Mouse (Mus musculus): Measurements from ENCODE around the gene Mmp23. TPM values are rescaled to one million over a fixed set of nuclear protein-coding genes. Genes with fewer than 3 reads are reported as not detected.
"Not testable (repeated sequence)": the region's sequence is repeated elsewhere in the genome, so short reads cannot be mapped to it uniquely, and the experiment has no call there.

The Mmp23 gene
- total RNA-seq, 2 experiments from 2014 or later, result 2.5 to 2.9 TPM

DNA sequence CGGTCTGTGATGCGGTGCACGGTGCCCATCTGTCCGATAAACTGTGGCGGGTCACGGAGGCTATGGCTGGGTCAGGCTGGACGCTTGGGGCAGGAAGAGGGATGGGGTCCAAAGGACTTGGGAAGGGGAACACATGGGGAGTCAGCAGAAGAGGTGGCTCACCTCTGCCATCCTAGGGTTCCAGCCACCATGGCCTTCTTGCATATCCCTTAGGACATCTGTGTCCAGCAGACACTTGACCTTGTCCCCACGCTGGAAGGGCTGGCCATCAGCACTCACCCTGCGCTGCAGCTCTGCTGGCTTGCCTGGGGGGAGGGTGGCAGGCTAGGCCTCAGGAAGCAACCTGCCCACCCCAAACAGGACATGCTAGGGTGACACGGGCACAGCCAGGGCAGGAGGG lies 5.8 kb upstream of the Mmp23 start:
- intact Hi-C loops (cut with DNase I), result no loop called here
- DNase-seq (ENCODE audit: low spot score in 2 of 2), result no peak

DNA sequence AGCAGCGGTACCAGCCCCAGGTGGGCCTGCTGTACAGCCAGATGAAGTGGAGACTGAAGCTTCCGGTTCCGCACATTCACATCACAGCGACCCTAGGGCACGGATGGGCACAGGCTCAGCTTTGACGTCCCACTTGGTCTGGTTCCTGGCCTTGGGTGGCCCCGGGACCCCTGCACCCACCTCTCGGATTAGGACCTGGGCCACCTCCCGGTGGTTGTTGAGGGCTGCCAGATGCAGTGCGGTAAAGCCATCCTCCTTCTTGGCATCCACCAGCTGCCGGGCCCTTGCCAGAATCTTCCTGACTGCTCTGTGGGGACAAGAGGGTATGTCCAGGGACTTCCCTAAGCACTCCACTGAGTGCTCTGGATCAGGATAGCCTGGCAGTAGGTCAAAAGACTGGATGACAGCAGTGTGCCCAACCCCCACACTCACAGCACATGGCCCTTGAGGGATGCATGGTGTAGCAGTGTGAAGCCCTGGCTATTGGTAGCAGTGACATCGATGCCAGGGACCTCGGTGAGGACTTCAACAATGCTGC lies 3.1 kb upstream of the Mmp23 start:
- no peak for DNase-seq (ENCODE audit: low spot score in 2 of 2)
- intact Hi-C loops (cut with DNase I), result no loop called here

DNA sequence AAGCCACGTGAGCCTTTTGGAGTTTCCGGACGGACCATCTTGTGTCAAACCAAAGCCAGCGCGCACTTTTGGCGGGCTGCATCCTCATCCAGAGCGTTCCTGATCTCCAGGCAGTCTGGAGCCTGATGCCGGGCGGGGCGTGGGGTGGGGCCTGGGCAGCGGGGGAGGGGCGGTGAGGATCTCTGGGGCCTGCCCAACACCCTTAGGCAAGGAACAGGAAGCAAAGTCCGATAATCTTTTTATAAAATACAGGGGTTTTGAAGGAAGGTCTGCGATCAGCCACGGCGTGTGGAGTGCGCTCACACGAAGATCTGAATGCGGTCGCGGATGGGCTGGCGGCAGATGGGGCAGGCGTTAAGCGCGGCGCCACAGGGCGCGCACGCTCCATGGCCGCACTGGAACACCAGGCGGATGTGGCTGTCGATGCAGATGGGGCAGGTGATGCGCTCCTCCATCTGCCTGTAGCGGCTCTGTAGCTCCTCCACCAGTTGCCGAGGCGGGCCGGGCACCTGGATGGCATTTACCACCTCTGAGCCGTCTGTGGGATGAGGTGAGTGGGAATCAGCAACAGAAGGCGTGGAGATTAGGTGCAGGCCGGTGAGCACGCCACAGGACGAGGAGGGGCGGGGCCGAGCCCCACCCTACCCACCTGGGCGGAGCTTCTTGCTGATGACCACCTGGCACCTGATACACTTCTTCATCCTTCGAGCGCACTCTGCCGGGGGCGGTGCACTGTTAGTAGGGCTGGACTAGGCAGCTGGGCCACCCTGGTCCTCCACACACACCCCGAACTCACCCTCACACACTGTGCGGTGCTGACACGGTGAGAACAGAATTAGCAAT lies 1.5 kb upstream of the Mmp23 start:
- intact Hi-C loops (cut with DNase I), result no loop called here
- DNase-seq (ENCODE audit: low spot score in 2 of 2), result no peak

DNA sequence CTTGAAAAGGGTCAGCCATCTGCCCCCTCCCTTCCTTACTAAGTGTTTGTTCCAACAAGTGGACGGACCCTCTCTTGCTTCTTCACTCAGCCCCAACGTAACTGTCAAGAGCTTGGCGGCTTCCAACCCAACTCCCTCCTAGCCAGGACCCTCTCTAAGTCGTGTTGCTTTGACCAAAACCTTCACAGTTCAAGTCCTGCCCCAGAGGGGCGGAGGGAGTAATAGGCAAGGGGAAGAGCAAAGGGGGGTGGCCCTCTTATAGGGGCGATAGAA lies 935 bp upstream of the Mmp23 start:
- no peak for DNase-seq (ENCODE audit: low spot score in 2 of 2)
- intact Hi-C loops (cut with DNase I), result no loop called here

DNA sequence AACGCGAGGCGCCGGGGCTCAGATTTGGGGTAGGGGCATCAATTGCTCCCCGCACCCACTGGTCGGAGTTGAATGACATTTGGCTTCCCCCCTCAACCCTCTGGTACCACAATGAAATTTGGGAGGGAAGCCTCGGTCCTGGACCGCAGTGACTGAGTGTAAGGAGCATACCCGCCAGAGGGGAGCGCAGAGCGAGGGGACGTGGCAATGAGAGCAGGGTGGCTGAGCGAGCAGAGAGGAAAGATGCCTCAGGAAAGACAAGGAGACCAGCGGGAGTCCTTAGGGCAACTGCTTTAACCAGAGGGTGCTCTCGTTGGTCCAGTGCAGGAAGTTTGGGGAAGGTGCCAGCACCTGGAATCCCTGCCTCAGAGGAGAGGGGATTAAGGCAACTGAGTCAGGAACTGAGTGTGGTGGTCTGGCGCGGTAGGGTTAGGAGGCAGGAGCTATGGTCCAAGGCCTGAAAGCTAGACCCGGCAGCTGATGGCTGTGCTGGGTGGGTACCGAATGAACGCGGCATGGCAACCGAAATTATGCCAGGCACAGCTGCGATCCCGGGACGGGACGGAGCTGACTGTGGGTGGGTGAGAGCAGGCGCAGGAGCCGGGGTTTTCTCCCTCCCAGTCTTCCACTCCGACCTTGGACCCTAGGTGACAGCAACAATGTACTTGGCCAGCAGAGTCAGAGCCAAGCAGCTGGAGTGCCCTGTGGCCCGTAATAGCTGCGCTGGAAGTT lies 433 bp upstream of the Mmp23 start:
- intact Hi-C loops (cut with DNase I), result no loop called here
- DNase-seq (ENCODE audit: low spot score in 2 of 2), result no peak

DNA sequence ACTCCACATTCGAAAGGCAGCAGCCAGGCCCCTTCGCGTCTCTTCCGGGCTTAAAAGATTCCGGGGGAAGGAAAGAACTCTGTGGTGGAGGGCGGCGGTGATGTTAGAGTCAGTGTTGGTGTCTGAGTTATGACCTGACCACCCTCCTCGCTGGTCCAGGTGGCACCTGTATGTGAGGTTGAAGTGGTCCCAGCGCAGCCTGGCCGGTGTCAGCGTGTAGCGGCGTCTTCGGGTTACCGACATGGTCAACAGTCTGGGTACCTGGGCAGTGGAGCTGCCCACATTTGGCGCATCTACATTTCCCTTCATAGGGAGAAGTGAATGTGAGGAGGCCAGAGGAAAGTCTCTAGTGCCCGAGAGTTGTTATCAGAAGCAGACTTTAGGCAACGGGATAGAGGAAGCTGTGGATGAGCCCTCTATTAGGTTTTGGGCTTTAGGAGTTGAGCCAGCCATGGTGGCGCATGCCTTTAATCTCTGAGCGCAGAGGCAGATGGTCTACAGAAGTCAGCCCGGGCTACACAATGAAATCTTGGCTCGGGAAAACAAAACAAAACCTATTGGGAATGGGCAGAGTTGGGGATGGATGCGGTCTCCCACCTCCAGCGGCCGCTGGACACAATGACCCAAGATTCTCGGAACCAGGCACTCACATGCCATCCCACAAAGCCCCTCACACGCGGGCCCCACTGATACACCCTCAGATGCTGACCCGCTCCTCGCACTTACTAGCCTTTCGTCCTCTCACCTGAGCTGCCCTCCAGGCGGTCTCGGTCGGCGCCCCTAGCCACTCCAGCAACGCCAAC lies 700 bp downstream of the Mmp23 start:
- DNase-seq (ENCODE audit: low spot score in 2 of 2), result no peak

DNA sequence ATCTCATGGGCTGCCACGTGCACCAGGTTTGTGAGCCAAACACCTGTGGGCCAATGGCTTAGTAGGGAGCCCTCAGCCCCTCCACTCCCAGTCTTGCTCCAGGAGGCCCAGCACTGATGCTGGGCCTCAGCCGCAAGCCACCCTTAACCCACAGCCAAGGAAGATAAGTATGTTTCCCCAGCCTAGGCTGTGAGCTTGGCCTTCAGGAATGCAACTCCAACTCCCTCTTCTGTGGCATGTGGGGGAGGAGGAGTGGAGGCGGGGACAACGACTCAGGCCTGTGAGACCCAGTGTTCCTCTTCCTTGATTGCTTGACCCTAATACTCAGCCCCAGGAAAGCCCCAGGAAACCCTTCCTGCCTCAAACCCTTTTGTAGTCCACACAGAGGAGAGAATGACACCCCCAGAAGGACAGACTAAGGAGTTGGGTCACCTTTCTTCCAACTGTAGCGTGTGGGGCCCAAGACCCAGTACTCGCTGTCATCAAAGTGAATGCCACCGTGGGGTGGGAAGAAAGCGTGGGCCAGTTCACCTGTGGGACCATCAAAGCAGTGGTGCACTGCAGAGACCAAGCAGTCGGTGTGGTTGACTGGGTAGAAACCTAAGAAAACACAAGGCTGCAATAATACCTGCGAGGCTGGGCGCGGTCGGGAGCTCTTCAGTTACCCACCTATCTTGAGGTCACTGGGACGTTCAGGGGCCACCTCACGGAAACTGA lies 1.5 kb downstream of the Mmp23 start:
- no peak for DNase-seq (ENCODE audit: low spot score in 2 of 2)
- intact Hi-C loops (cut with DNase I), result no loop called here

More for the DNA sequence above, 700 bp downstream of the Mmp23 start:
- intact Hi-C loops (cut with DNase I), result no loop called here

DNA sequence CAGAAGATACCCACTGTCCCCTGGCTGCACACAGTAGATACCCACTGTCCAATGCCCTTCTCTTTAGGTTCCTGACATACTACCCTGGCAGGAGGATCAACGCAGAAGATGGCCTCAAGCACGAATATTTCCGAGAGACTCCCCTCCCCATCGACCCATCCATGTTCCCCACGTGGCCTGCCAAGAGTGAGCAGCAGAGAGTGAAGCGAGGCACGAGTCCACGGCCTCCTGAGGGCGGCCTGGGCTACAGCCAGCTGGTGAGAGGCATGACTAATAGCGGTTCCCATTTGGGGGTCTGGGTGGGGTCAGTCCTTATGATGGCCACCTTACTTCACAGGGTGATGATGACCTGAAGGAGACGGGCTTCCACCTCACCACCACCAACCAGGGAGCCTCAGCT lies 3.8 kb downstream of the Mmp23 start:
- intact Hi-C loops (cut with DNase I), result no loop called here
- no peak for DNase-seq (ENCODE audit: low spot score in 2 of 2)

DNA sequence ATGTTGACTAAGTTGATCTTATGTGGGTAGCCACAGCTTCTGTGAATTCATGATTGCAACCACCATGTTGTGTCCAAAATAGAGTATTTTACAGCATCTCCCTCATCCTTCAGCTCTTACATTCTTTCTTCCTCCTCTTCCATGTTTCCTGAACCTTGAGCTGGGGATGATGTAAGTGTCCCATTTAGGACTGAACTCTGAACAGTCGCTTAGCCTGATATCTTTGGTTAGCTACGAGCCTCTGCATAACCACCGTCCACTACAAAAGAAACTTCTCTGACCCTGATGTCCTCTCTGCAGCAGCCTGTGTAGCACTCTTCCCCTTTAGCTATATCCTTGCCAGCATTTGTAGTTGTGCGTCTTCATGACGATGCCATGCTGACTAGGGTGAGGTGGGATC lies 7.5 kb downstream of the Mmp23 start:
- intact Hi-C loops (cut with DNase I), result no loop called here

DNA sequence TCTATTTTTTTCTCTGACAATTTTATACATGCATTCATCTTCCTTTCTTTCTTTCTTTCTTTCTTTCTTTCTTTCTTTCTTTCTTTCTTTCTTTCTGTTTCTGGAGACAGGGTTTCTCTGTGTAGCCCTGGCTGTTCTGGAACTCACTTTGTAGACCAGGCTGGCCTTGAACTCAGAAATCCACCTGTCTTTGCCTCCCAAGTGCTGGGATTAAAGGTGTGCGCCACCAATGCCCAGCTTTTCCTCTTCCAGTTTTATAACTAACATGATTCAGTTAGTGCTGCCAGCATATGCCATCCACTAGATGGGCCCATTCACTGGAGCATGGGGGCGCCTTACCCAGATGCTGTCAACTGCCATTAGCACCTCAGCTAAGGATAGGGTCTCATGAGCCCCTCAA lies 7.9 kb downstream of the Mmp23 start, which contains the start of gene Gm10563:
Gene Gm10563 (minus strand): TSS at position 101 of the 400 bp plus-strand sequence.
- intact Hi-C loops (cut with DNase I); DNase-seq (ENCODE audit: low spot score in 2 of 2): not testable (repeated sequence)

More for the DNA sequence above, 7.5 kb downstream of the Mmp23 start:
- no peak for DNase-seq (ENCODE audit: low spot score in 2 of 2)

DNA sequence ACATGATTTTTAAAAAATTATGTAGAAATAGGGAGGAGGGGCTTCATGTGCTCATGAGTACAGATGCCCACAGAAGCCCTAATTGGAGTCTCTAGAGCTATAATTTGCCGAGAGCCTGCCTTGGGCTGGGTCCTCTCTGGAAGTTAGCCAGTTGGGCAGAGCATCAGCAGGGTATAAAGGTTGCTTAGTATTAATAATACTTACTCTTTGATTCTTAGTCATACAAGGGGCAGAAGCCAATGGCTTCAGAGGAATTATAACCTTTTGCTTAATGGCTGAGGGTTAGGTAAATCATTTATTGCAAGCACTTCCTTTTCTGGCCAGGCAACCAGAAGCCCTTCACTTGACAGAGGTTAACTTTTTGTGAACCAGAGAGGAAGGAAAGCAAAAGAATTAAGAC lies 9.7 kb downstream of the Mmp23 start:
- no peak for DNase-seq (ENCODE audit: low spot score in 2 of 2)
- intact Hi-C loops (cut with DNase I), result no loop called here

DNA sequence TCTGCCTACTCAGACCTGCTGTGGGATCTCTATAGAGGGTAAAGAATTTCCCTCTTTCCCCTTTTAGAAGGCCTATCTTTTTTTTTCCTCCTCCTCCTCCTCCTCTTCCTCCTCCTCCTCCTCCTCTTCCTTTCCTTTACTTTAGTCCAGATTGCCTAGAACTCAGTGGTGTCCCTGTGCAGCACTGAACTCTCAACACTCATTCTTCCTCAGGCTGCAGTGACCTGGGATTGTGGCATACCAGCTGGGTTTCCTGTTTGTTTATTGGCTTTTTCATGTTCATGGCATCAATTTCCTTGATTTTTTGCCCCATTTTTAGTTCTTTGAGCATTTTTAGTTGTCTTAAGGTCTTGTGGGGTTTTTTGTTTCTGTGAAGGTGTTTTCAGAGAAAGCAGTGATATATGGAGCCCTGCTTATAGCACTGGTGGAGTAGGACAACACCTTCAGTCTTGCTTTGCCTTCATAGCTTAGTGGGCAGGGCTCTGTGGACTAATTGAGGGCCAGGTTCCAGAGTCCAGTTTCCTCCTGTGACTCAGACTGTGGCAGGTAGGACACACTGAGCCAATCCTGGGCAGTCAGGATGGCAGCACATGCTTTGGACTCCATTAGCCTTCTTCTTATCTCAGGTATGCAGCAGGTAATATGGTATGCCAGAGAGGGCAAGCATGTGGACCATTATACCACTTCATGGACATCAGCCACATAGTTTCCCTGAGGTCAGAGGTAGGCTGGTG lies 17.3 kb downstream of the Mmp23 start:
- intact Hi-C loops (cut with DNase I), result no loop called here
- no peak for DNase-seq (ENCODE audit: low spot score in 2 of 2)

DNA sequence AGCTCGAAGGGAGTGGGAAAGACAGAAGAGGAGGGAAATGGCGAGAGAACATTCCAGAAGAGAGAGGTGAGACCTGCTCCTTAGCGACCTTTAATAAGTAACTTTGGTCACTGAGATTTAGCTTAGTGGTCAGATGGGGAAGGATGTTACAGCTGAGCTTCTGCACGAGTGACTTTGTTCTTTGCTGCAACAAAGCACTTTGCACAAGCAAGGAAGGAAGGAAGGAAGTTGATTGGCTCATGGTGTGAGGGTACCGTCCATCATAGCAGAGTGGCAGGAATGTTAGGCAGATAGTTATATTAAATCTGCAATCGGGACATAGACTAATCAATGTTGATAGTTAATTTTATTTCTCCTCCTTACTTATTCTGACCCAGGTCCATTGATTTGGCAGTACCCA lies 22.9 kb downstream of the Mmp23 start:
- intact Hi-C loops (cut with DNase I), result no loop called here
- DNase-seq (ENCODE audit: low spot score in 2 of 2), result no peak

DNA sequence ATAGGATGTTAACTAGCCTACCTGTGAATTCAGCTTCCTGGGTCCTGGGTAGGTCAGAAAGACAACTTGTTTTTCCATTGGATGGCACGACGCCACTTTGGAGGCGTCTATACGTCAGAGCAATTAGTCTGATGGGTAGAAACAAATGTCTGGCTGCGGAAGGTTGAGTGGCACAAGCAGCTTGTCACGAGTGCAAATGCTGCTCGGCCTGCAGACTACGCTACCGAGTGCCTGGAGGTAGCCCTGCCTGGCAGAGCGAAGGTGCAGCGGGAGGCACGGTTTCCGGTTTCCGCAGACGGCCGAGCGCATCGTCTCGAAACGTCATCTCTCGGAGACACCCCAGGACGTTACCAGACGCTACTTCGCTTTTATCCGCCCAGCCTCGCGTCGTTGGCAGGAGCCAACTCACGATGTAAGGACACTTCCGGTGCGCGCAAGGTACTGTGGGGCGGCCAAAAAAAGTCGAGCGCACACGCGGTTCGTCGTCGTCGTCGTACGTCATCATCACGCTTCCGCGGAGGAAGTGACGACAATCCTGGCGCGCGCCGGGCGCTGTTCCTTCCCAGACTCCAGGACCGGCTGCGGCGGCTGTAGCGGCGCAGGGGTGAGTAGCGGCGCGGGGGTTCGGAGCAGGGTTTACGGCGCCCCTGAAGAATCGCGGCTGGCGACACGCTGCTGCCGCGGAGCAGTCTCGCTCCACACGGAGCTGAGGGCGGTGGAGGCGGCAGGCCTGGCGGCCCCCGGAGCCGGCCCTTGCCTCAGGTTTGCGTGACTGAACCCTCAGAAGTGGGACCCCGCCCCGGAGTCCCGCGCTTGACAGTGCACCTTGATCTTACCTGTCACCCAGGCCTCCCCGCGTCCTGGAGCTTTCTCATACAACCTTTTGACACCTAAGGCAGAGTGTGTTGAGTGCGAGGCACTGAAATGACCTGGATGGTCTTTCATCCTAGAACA lies 28.6 kb downstream of the Mmp23 start, which contains the start of gene Cdk11b:
Gene Cdk11b (plus strand): TSS at position 517 of the 954 bp plus-strand sequence.
- intact Hi-C loops (cut with DNase I), result loop anchor here (1.0 to 2.0 kb wide), 2 partner anchors 70 to 81 kb away; partner anchors contain the start of gene Fndc10
- peak; percentile 97 to 99 for DNase-seq (ENCODE audit: low spot score in 2 of 2)

DNA sequence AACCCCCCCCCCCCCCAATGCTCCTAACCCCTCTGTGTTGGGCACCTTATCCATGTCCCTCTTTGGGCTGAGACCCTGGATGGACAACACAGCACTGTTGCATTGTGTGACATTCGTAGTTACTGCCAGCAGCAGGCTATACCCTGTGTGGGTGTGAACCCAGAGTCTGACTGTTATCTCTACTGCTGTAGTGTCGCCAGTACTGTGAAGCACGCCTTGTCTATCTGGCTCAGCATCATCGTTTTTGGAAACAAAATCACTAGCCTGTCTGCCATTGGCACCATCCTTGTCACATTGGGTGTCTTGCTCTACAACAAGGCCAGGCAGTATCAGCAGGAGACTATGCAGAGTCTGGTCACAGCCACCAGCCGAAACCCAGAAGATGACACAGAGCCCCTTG lies 34.9 kb downstream of the Mmp23 start:
- intact Hi-C loops (cut with DNase I), result no loop called here
- no peak for DNase-seq (ENCODE audit: low spot score in 2 of 2)

DNA sequence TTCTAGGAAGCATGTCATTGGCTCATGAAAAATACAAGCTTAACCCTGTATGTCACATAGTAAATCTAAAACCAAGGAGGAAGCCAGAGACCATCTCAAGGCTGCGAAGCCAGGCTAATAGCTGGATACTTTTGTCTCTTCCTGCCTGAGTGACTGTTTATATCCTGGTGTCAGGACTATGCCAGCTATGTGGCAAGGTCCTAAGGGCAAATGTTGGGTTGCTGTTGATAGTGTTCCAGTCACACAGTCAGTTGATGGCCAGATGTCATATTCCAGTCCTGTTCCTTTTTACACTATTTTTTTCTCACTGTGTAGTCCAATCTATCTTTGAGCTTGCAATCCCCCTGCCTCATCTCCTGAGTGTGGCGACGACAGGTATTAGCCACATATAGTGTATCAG lies 39.9 kb downstream of the Mmp23 start:
- no peak for DNase-seq (ENCODE audit: low spot score in 2 of 2)
- intact Hi-C loops (cut with DNase I), result no loop called here

DNA sequence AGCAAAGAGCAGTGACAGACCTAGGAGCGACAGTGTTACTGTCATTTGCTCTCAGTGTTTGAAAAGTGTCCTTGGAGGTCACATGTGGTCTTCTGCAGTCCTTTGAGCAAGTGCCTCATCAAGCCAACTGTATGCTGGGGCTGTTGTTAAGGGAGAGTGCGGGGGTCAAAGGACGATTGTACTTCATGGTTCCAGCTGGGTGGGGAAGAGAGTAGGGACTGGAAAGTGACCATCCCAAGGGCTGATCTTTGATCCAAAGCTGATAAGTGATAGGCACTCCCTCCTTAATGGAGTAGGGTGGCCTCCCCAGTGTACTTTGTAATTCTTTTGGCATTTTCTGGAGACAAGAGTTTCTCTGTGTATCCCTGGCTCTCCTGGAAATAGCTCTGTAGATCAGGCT lies 41.3 kb downstream of the Mmp23 start:
- no peak for DNase-seq (ENCODE audit: low spot score in 2 of 2)
- intact Hi-C loops (cut with DNase I), result no loop called here

DNA sequence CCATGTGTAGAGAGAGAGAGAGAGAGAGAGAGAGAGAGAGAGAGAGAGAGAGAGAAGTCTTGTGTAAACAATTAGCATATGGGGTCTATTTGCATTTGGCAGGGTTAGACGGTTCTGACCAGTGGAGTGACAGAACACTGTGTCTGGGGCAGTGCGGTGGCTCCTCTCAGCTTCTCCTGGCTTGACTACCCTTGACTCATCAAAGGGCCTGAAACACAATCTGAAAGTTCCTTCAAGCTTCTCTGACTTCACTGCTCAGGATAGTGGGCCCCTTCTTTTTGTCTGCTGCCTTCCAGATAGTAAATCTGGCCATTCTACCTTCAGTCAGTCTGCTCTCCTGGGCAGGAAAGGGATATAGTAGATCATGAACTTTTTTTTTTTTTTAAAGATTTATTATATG lies 46.4 kb downstream of the Mmp23 start:
- no peak for DNase-seq (ENCODE audit: low spot score in 2 of 2)
- intact Hi-C loops (cut with DNase I), result no loop called here

Data from left cerebral cortex, postnatal 25 days (tissue).